Mouse (Mus musculus): ENCODE data around the gene Plcd1.

DNA sequence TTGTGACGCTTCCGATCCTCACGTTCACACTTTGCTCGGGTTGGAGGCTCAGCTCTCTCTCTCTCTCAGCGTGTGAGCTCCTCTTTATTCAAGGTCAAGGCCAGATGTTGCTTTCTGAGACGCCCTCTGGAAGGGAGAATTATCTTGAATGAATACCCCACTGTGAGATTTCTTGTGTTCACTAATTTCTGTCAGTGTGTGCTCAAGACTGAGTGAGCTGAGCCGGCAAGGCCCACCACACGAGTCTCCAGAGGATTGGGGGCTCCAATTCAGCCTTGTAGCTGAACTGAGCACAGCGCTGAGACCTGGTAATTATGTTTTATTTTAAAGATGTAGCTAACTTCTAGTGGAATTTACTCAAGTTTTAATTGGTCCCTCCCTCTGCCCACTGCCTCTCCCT is 60.8 kb downstream of the Plcd1 start:
- TF ChIP-seq POLR2A (IDR thresholded peaks at IDR 0.05; ENCODE audit: low read depth, low read length) (no peak), CTCF (IDR thresholded peaks at IDR 0.05; ENCODE audit: extremely low read depth, insufficient read length, insufficient replicate concordance, low read depth, low read length) (no peak)

Measured in small intestine, adult 2 months (tissue).